Mouse (Mus musculus) midbrain, embryonic 13.5 days (tissue): ENCODE measurements around the gene Gm49318. TPM values are rescaled to one million over a fixed set of nuclear protein-coding genes. Genes with fewer than 3 reads are reported as not detected.
A peak's percentile ranks its signal among the peaks of the same experiment; 100 is the strongest.

Experiments
- ATAC-seq: fragments of 200-750 bp; cut with Nextera tagmentation; 2 replicates; pipeline ENCODE4 v1.8.0; 2017; ENCODE audit warnings: mild to moderate bottlenecking, moderate TSS enrichment, moderate library complexity
- H3K27ac ChIP-seq: fragments of 300-500 bp; sonication (generic); 2 replicates; pipeline ENCODE4 v1.5.1; 2015; ENCODE audit warnings: inconsistent platforms, mild to moderate bottlenecking, moderate library complexity
- H3K27me3 ChIP-seq: fragments of 300-500 bp; sonication (generic); 2 replicates; pipeline ENCODE4 v1.6.1; 2015; ENCODE audit warnings: mild to moderate bottlenecking, inconsistent platforms
- H3K36me3 ChIP-seq: fragments of 300-500 bp; sonication (generic); 2 replicates; pipeline ENCODE4 v1.6.1; 2015; ENCODE audit warnings: mild to moderate bottlenecking, inconsistent platforms
- H3K4me1 ChIP-seq: fragments of 300-500 bp; sonication (generic); replicated peaks from 2 replicates; pipeline ENCODE4 v1.6.1; 2015; ENCODE audit warnings: inconsistent platforms
- H3K4me2 ChIP-seq: fragments of 300-500 bp; sonication (generic); replicated peaks from 2 replicates; pipeline ENCODE4 v1.6.1; 2015; ENCODE audit warnings: moderate library complexity, mild to moderate bottlenecking, inconsistent platforms
- H3K4me3 ChIP-seq: fragments of 300-500 bp; sonication (generic); replicated peaks from 2 replicates; pipeline ENCODE4 v1.5.1; 2015; ENCODE audit warnings: mild to moderate bottlenecking, inconsistent platforms
- H3K9ac ChIP-seq: fragments of 300-500 bp; sonication (generic); replicated peaks from 2 replicates; pipeline ENCODE4 v1.6.1; 2015; ENCODE audit warnings: mild to moderate bottlenecking, inconsistent platforms
- H3K9me3 ChIP-seq: fragments of 300-500 bp; sonication (generic); 2 replicates; pipeline ENCODE4 v1.6.1; 2016; ENCODE audit warnings: mild to moderate bottlenecking, inconsistent platforms
- WGBS: fragments of 180-500 bp; shearing (Covaris S2); methylation state at CpG from one replicate; pipeline ENCODE4 v1.1.7; 2015; 5-methylcytosine and 5-hydroxymethylcytosine counted together
- microRNA-seq: library from miRNA; unstranded; fragments of <30 nt; microRNA quantifications from one replicate; pipeline ENCODE4, GENCODE M21; 2016
- polyA plus RNA-seq: library from polyadenylated mRNA; unstranded; fragments of >200 nt; fragmentation: Nextera tagmentation; extraction: Ambion mirVana; gene quantifications from 2 replicates; pipeline ENCODE4 v1.2.1, GENCODE M21; 2015

Gm49318 gene
- polyA plus RNA-seq, 1 experiment from 2014 or later = not detected

- peak; percentile 37 for ATAC-seq
- no peak overlapping the region for H3K27ac ChIP-seq
- WGBS = 1% methylated on average over 31 of the region's 32 CpGs
- H3K4me1 ChIP-seq = peaks cover 34% of the 10 kb centered on the region
- no peaks in the 10 kb centered on the region for H3K9me3 ChIP-seq
- peak overlapping the region; percentile 54; the same call in 1 of the 2 replicates for H3K9ac ChIP-seq
- H3K4me2 ChIP-seq = peak overlapping the region; percentile 60
- H3K4me3 ChIP-seq = peak overlapping the region; percentile 36
- H3K27me3 ChIP-seq = peaks cover 81% of the 10 kb centered on the region
- no peaks in the 10 kb centered on the region; the same call in 1 of the 2 replicates for H3K36me3 ChIP-seq
These were observed 82.5 kb downstream of the Gm49318 start for GRCm38 (mm10) chr9:21988421-21989101.

- WGBS = 9% methylated on average over 36 of the region's 36 CpGs
- H3K4me1 ChIP-seq = peaks cover 34% of the 10 kb centered on the region
- no peaks in the 10 kb centered on the region; the same call in 1 of the 2 replicates for H3K36me3 ChIP-seq
- H3K27ac ChIP-seq = no peak overlapping the region
- peaks cover 79% of the 10 kb centered on the region for H3K27me3 ChIP-seq
- H3K4me2 ChIP-seq = peak overlapping the region; percentile 60
- H3K4me3 ChIP-seq = peak overlapping the region; percentile 36; the same call in 1 of the 2 replicates
- H3K9ac ChIP-seq = no peak overlapping the region; the same call in 1 of the 2 replicates
- H3K9me3 ChIP-seq = no peaks in the 10 kb centered on the region
- no peak for ATAC-seq
These were observed 83.3 kb downstream of the Gm49318 start for GRCm38 (mm10) chr9:21987592-21988342.

Small RNA genes within 50 kb of the gene (microRNA-seq; reads per million reads assigned to microRNA genes)
- gene Mir7084 = not detected

Other genes starting within 250 kb of the Gm49318 start
- gene Angptl8, start 235.7 kb downstream of the Gm49318 start, polyA plus RNA-seq = 0.24 and 0.43 TPM in 2 replicates
- 14.2 and 17.0 TPM in 2 replicates for gene Dock6, start 218.6 kb downstream of the Gm49318 start, polyA plus RNA-seq
- 10.8 and 11.4 TPM in 2 replicates for gene Rab3d, start 153.1 kb downstream of the Gm49318 start, polyA plus RNA-seq
- 7.1 and 10.3 TPM in 2 replicates for gene Ccdc159, start 143.8 kb downstream of the Gm49318 start, polyA plus RNA-seq
- gene Tmem205, start 143.7 kb downstream of the Gm49318 start, polyA plus RNA-seq = 41.1 and 42.0 TPM in 2 replicates
- 65.8 and 72.0 TPM in 2 replicates for gene Plppr2, start 134.2 kb downstream of the Gm49318 start, polyA plus RNA-seq
- gene Swsap1, start 115.5 kb downstream of the Gm49318 start, polyA plus RNA-seq = 9.8 and 12.6 TPM in 2 replicates
- 1.4 and 2.5 TPM in 2 replicates for gene Epor, start 107.8 kb downstream of the Gm49318 start, polyA plus RNA-seq
- 1.0 and 1.4 TPM in 2 replicates for gene Rgl3, start 81.8 kb downstream of the Gm49318 start, polyA plus RNA-seq
- 3.9 and 4.9 TPM in 2 replicates for gene Ccdc151, start 68.6 kb downstream of the Gm49318 start, polyA plus RNA-seq
- 94.7 and 99.3 TPM in 2 replicates for gene Prkcsh, start 68.5 kb downstream of the Gm49318 start, polyA plus RNA-seq
- 84.4 and 89.4 TPM in 2 replicates for gene Elavl3, start 19.2 kb downstream of the Gm49318 start, polyA plus RNA-seq
- 17.7 and 19.8 TPM in 2 replicates for gene Zfp653, start 117 bp upstream of the Gm49318 start, polyA plus RNA-seq
- 44.3 and 50.3 TPM in 2 replicates for gene Ecsit, start 14.2 kb upstream of the Gm49318 start, polyA plus RNA-seq
- 1.7 and 2.0 TPM in 2 replicates for gene Cnn1, start 28.0 kb upstream of the Gm49318 start, polyA plus RNA-seq
- gene Elof1, start 45.9 kb upstream of the Gm49318 start, polyA plus RNA-seq = 185 and 190 TPM in 2 replicates
- 0.42 and 0.64 TPM in 2 replicates for gene Acp5, start 64.5 kb upstream of the Gm49318 start, polyA plus RNA-seq
- 79.4 and 88.3 TPM in 2 replicates for gene Pigyl, start 85.6 kb upstream of the Gm49318 start, polyA plus RNA-seq
- gene Zfp872, start 116.8 kb upstream of the Gm49318 start, polyA plus RNA-seq = 0.22 and 0.24 TPM in 2 replicates
- 10.1 and 13.4 TPM in 2 replicates for gene Zfp809, start 154.5 kb upstream of the Gm49318 start, polyA plus RNA-seq
- 9.7 and 10.0 TPM in 2 replicates for gene Zfp599, start 188.6 kb upstream of the Gm49318 start, polyA plus RNA-seq
- 39.9 and 43.3 TPM in 2 replicates for gene Zfp810, start 236.4 kb upstream of the Gm49318 start, polyA plus RNA-seq